Mouse (Mus musculus): ENCODE results near the gene Tnfsf15. TPM values are rescaled to one million over a fixed set of nuclear protein-coding genes. Genes with fewer than 3 reads are reported as not detected.

Gene Tnfsf15
- polyA plus RNA-seq, 1 experiment from 2014 or later, result 0.05 TPM

DNA sequence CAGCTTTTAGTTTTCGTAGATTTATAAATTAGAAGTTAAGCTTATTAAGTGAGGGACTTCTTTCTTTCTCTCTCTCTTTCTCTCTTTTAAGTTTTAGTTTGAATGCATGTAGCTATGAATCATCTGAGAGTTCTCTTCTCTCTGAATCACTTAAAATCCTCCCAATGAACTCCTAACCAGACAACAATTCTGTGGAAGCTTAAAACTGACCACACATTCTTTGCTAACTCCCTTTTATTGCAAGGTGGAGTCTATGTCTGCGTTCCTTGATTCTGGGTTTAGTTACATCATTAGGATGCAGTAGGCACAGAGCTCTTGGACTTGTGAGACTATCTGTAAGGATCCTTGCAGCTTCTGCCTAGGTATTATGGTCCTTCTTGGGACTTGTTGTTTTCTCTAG lies 41.2 kb downstream of the Tnfsf15 start:
- WGBS, result 84% methylated on average over 2 of the region's 2 CpGs
- Histone ChIP-seq H3K9ac (no peak overlapping the region), H3K27me3 (replicated peaks) (0 out of 2 replicates have a peak, but pooled peaks cover 3% of the 10 kb centered on the region), H3K4me2 (no peak overlapping the region), H3K36me3 (no peaks in the 10 kb centered on the region), H3K27ac (replicated peaks) (no peak overlapping the region), H3K9me3 (no peaks in the 10 kb centered on the region), H3K4me3 (no peak overlapping the region), H3K4me1 (no peaks in the 10 kb centered on the region)
- no peak for ATAC-seq (ENCODE audit: extremely low read depth, insufficient number of reproducible peaks, low FRiP score, low TSS enrichment)

DNA sequence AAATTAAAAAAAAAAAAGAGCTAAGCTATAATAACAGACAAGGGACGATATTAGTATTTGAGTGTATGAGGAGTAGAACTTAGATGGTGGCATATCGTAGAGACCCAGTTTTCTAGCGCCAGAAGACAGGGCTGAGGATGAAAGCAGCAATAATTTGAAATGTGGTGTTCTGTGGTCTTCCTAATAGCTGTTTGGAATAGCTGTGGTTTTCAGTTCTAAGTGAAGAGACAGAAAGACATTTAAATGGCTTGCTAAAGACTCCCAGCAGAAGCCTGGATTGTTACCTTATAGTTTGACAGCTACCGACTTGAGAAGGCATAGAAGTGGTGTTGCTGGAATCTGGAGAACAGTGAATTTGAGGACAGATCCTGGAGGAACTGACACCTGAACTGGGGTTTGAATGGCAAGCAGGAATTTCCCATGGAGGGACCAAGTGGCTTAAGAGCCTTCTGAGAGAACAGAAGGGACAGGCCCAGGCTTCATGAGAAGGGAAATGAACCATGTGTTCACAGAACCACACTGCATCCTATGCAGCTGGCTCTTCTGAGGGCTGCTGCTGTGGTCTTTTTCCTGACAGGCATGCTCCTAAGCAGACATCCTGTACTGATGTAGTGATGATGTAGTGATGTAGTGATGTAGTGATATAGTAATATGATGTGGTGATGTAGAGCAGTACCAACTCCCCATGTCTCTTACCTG lies 42.8 kb downstream of the Tnfsf15 start:
- no peak overlapping the region for H3K4me3 ChIP-seq
- H3K9ac ChIP-seq, result no peak overlapping the region
- no peak overlapping the region for H3K27ac ChIP-seq (replicated peaks)
- H3K36me3 ChIP-seq, result no peaks in the 10 kb centered on the region
- 0 out of 2 replicates have a peak, but pooled peaks cover 3% of the 10 kb centered on the region for H3K27me3 ChIP-seq (replicated peaks)
- H3K4me2 ChIP-seq, result no peak overlapping the region
- 83% methylated on average over 4 of the region's 4 CpGs for WGBS
- no peak for ATAC-seq (ENCODE audit: extremely low read depth, insufficient number of reproducible peaks, low FRiP score, low TSS enrichment)
- H3K4me1 ChIP-seq, result no peaks in the 10 kb centered on the region
- no peaks in the 10 kb centered on the region for H3K9me3 ChIP-seq

- Histone ChIP-seq H3K36me3 (no peaks in the 10 kb centered on the region), H3K4me3 (no peak overlapping the region), H3K4me2 (no peak overlapping the region), H3K9ac (no peak overlapping the region), H3K27me3 (replicated peaks) (0 out of 2 replicates have a peak, but pooled peaks cover 3% of the 10 kb centered on the region), H3K27ac (replicated peaks) (no peak overlapping the region), H3K4me1 (no peaks in the 10 kb centered on the region), H3K9me3 (no peaks in the 10 kb centered on the region)
- no peak for ATAC-seq (ENCODE audit: extremely low read depth, insufficient number of reproducible peaks, low FRiP score, low TSS enrichment)
- 67% methylated on average over 3 of the region's 3 CpGs for WGBS
These were observed 45.2 kb downstream of the Tnfsf15 start for GRCm38 (mm10) chr4:63699749-63700148.

- no peak overlapping the region for H3K27ac ChIP-seq (replicated peaks)
- no peaks in the 10 kb centered on the region for H3K4me1 ChIP-seq
- H3K9me3 ChIP-seq, result no peaks in the 10 kb centered on the region
- no peak overlapping the region for H3K9ac ChIP-seq
- H3K27me3 ChIP-seq (replicated peaks), result no peaks in the 10 kb centered on the region
- 77% methylated on average over 4 of the region's 4 CpGs for WGBS
- H3K4me2 ChIP-seq, result no peak overlapping the region
- H3K4me3 ChIP-seq, result no peak overlapping the region
- no peaks in the 10 kb centered on the region for H3K36me3 ChIP-seq
- no peak for ATAC-seq (ENCODE audit: extremely low read depth, insufficient number of reproducible peaks, low FRiP score, low TSS enrichment)
These were observed 48.0 kb downstream of the Tnfsf15 start for GRCm38 (mm10) chr4:63696921-63697320.

- no peaks in the 10 kb centered on the region for H3K9me3 ChIP-seq
- H3K4me1 ChIP-seq, result no peaks in the 10 kb centered on the region
- no peak overlapping the region for H3K9ac ChIP-seq
- no peak overlapping the region for H3K4me2 ChIP-seq
- no peak overlapping the region for H3K4me3 ChIP-seq
- no peak for ATAC-seq (ENCODE audit: extremely low read depth, insufficient number of reproducible peaks, low FRiP score, low TSS enrichment)
- H3K27me3 ChIP-seq (replicated peaks), result no peaks in the 10 kb centered on the region
- H3K27ac ChIP-seq (replicated peaks), result no peak overlapping the region
- no peaks in the 10 kb centered on the region for H3K36me3 ChIP-seq
These were observed 52.6 kb downstream of the Tnfsf15 start for GRCm38 (mm10) chr4:63692351-63692750.

GRCm38 (mm10) chr4:63687429-63687828 lies 57.5 kb downstream of the Tnfsf15 start:
- H3K4me1 ChIP-seq, result no peaks in the 10 kb centered on the region
- H3K4me2 ChIP-seq, result no peak overlapping the region
- WGBS, result 52% methylated on average over 8 of the region's 8 CpGs
- H3K9ac ChIP-seq, result no peak overlapping the region
- no peak overlapping the region for H3K27ac ChIP-seq (replicated peaks)
- no peaks in the 10 kb centered on the region for H3K36me3 ChIP-seq
- no peaks in the 10 kb centered on the region for H3K9me3 ChIP-seq
- H3K27me3 ChIP-seq (replicated peaks), result peaks cover 8% of the 10 kb centered on the region
- no peak overlapping the region for H3K4me3 ChIP-seq
- no peak for ATAC-seq (ENCODE audit: extremely low read depth, insufficient number of reproducible peaks, low FRiP score, low TSS enrichment)

- Histone ChIP-seq H3K4me1 (no peaks in the 10 kb centered on the region), H3K9me3 (no peaks in the 10 kb centered on the region), H3K9ac (no peak overlapping the region), H3K4me2 (no peak overlapping the region), H3K36me3 (no peaks in the 10 kb centered on the region), H3K4me3 (no peak overlapping the region), H3K27me3 (replicated peaks) (peaks cover 8% of the 10 kb centered on the region), H3K27ac (replicated peaks) (no peak overlapping the region)
- ATAC-seq (ENCODE audit: extremely low read depth, insufficient number of reproducible peaks, low FRiP score, low TSS enrichment), result no peak
These were observed 58.8 kb downstream of the Tnfsf15 start for GRCm38 (mm10) chr4:63686157-63686556.

GRCm38 (mm10) chr4:63685253-63685525 lies 59.7 kb downstream of the Tnfsf15 start:
- no peak overlapping the region for H3K4me3 ChIP-seq
- WGBS, result 46% methylated on average over 4 of the region's 4 CpGs
- no peaks in the 10 kb centered on the region for H3K4me1 ChIP-seq
- no peak overlapping the region for H3K4me2 ChIP-seq
- no peak overlapping the region for H3K27ac ChIP-seq (replicated peaks)
- H3K9ac ChIP-seq, result no peak overlapping the region
- no peaks in the 10 kb centered on the region for H3K36me3 ChIP-seq
- no peaks in the 10 kb centered on the region for H3K9me3 ChIP-seq
- peaks cover 8% of the 10 kb centered on the region for H3K27me3 ChIP-seq (replicated peaks)
- no peak for ATAC-seq (ENCODE audit: extremely low read depth, insufficient number of reproducible peaks, low FRiP score, low TSS enrichment)

- Histone ChIP-seq H3K27me3 (replicated peaks) (peaks cover 8% of the 10 kb centered on the region), H3K36me3 (no peaks in the 10 kb centered on the region), H3K9me3 (no peaks in the 10 kb centered on the region), H3K4me3 (no peak overlapping the region), H3K9ac (no peak overlapping the region), H3K27ac (replicated peaks) (no peak overlapping the region), H3K4me1 (no peaks in the 10 kb centered on the region), H3K4me2 (no peak overlapping the region)
- ATAC-seq (ENCODE audit: extremely low read depth, insufficient number of reproducible peaks, low FRiP score, low TSS enrichment), result no peak
- 66% methylated on average over 10 of the region's 10 CpGs for WGBS
These were observed 60.3 kb downstream of the Tnfsf15 start for GRCm38 (mm10) chr4:63684412-63685252.

DNA sequence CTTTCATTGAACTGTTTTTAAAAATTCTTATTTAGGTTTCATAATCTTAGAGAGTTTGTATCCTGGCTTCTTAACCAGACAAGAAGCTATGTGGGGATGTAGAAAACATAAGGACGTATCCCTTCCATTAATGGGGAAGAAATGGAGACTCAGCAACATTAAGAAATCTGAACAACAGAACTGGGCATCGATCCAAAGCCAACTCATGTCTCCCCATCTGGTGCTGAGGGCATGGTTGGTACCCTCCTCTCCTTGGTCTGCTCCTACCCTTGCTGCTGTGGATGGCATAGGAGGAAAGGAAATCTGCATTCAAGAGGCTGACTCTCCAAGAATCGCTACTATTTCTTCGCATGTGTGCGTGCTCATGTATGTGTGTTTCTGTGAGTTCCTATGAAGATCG lies 61.2 kb downstream of the Tnfsf15 start:
- WGBS, result 84% methylated on average over 6 of the region's 6 CpGs

DNA sequence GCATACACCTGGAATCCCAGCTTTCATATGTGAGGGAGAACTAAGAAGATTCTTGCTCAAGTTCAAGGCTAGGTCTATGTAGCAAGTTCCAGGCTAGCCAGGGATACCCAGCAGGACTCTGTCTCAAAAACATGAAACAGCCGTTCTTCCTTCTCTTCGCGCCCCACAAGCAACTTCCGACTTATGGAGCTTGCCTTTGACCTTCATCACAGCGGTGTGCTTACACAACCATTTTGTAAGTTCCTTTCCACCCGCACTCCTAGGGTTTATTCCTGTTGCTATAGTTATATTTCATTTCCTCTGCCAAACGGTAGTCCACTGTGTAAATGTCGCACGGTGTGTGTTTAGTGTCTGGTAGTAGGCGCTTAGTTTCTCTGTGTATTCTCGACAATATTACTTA lies 61.9 kb downstream of the Tnfsf15 start:
- H3K4me2 ChIP-seq, result no peak overlapping the region
- H3K9me3 ChIP-seq, result no peaks in the 10 kb centered on the region
- WGBS, result 80% methylated on average over 11 of the region's 11 CpGs
- H3K27me3 ChIP-seq (replicated peaks), result peaks cover 8% of the 10 kb centered on the region
- no peaks in the 10 kb centered on the region for H3K4me1 ChIP-seq
- no peak overlapping the region for H3K4me3 ChIP-seq
- no peaks in the 10 kb centered on the region for H3K36me3 ChIP-seq
- no peak overlapping the region for H3K9ac ChIP-seq
- H3K27ac ChIP-seq (replicated peaks), result no peak overlapping the region
- ATAC-seq (ENCODE audit: extremely low read depth, insufficient number of reproducible peaks, low FRiP score, low TSS enrichment), result no peak

More for the DNA sequence above, 61.2 kb downstream of the Tnfsf15 start:
- no peak overlapping the region for H3K9ac ChIP-seq
- H3K4me3 ChIP-seq, result no peak overlapping the region
- H3K9me3 ChIP-seq, result no peaks in the 10 kb centered on the region
- no peak for ATAC-seq (ENCODE audit: extremely low read depth, insufficient number of reproducible peaks, low FRiP score, low TSS enrichment)
- H3K4me1 ChIP-seq, result no peaks in the 10 kb centered on the region
- H3K36me3 ChIP-seq, result no peaks in the 10 kb centered on the region
- H3K27ac ChIP-seq (replicated peaks), result no peak overlapping the region
- H3K4me2 ChIP-seq, result no peak overlapping the region
- peaks cover 8% of the 10 kb centered on the region for H3K27me3 ChIP-seq (replicated peaks)

- no peak for ATAC-seq (ENCODE audit: extremely low read depth, insufficient number of reproducible peaks, low FRiP score, low TSS enrichment)
- H3K4me3 ChIP-seq, result no peak overlapping the region
- no peaks in the 10 kb centered on the region for H3K9me3 ChIP-seq
- no peak overlapping the region for H3K4me2 ChIP-seq
- H3K27me3 ChIP-seq (replicated peaks), result peaks cover 8% of the 10 kb centered on the region
- H3K4me1 ChIP-seq, result no peaks in the 10 kb centered on the region
- no peak overlapping the region for H3K9ac ChIP-seq
- H3K36me3 ChIP-seq, result no peaks in the 10 kb centered on the region
- 64% methylated on average over 2 of the region's 2 CpGs for WGBS
- no peak overlapping the region for H3K27ac ChIP-seq (replicated peaks)
These were observed 62.5 kb downstream of the Tnfsf15 start for GRCm38 (mm10) chr4:63682441-63682840.

Measured in heart, embryonic 13.5 days (tissue).